Mouse (Mus musculus) E14TG2a.4 (cell line): ENCODE results near the gene Epha6.

Experiments used
- CTCF ChIP-seq: conservative IDR thresholded peaks from 2 replicates; pipeline ENCODE4 v1.5.1; 2014; ENCODE audit warnings: low read length
- POU5F1 ChIP-seq: IDR thresholded peaks from 2 replicates; pipeline ENCODE4 v1.6.1; 2014; ENCODE audit warnings: low read length, borderline replicate concordance

- no peak for TF ChIP-seq CTCF
- TF ChIP-seq POU5F1 = no peak
These were observed 751.1 kb downstream of the Epha6 start for GRCm38 (mm10) chr16:59854160-59854717.
